In genomic region chr10:13968989-13969388, GRCm38 (mm10) we compare ENCODE assay signal across 9 mouse cellular contexts. TPM values are rescaled to one million over a fixed set of nuclear protein-coding genes. Genes with fewer than 3 reads are reported as not detected.
DNase-seq lines count a peak whose midpoint lies in the region; TF ChIP-seq lines count a peak whose summit lies in the region.
"Had no signal": no experiment of that assay in that cellular context is flagged by ENCODE, and none has a peak within 500 bp of the region (broad histone marks: within the 10 kb centered on the region; RNA-seq: fewer than 3 reads in every experiment).

No protein-coding gene starts in this region.

- 26% methylated on average over 8 of the region's 8 CpGs for WGBS in lung, adult 2 months

- no peaks in the 10 kb centered on the region for H3K4me1 ChIP-seq in lung, adult 2 months (ENCODE audit: control insufficient read depth, insufficient read depth, low read length)

- peak; percentile 12; the same call in 1 of the 2 replicates for TF ChIP-seq CTCF in lung, adult 2 months (IDR thresholded peaks at IDR 0.05; ENCODE audit: insufficient read depth, low read length)

- DNase-seq in layer of hippocampus, adult 9-11 months, result peak; percentile 33
- no peak for DNase-seq in layer of hippocampus, adult 18-20 months (ENCODE audit: low spot score in 2 of 2)
- DNase-seq in ZHBTc4 (ENCODE audit: low read depth, low spot score), result peak; percentile 72
- peak; percentile 72 for DNase-seq in embryo, embryonic 11 days
- DNase-seq in lung, adult 2 months, result no peak
- DNase-seq in skeletal muscle tissue, adult 2 months (ENCODE audit: low read depth, low spot score), result peak; percentile 59
- DNase-seq in urinary bladder, adult 2 months (ENCODE audit: low spot score), result no peak
- DNase-seq in adrenal gland, postnatal 25 days, result no peak

- no peak for TF ChIP-seq POLR2A in lung, adult 2 months (IDR thresholded peaks at IDR 0.05; ENCODE audit: borderline replicate concordance, extremely low read depth, low read depth, low read length)

- H3K4me3 ChIP-seq in lung, adult 2 months (replicated peaks; ENCODE audit: extremely low read depth, low read depth, low read length), result no peak overlapping the region
- H3K4me3 ChIP-seq: stomach, embryonic 15.5 days had no signal

RNA-seq across cellular contexts. Expression of gene Hivep2, which starts 3.1 kb away (rescaled TPM):
- 100 to 1,000 TPM; 181 to 200 TPM for total RNA-seq in layer of hippocampus, adult 18-20 months (2021)
- 7.9 and 11.0 TPM in 2 replicates for polyA plus RNA-seq in lung, adult 2 months (2012; rRNA removed)
- 14.4 and 18.4 TPM in 2 replicates for polyA plus RNA-seq in urinary bladder, adult 2 months (2012; rRNA removed)
- 34.0 and 41.7 TPM in 2 replicates for total RNA-seq in adrenal gland, postnatal 25 days (2021)

Comparison
In these comparisons a context has a peak if more than half of its experiments do, and no peak if none do; other contexts are left out.
1. DNase-seq: peak in layer of hippocampus, adult 9-11 months (single experiment), ZHBTc4 (single experiment), embryo, embryonic 11 days (single experiment) and skeletal muscle tissue, adult 2 months (single experiment); none in layer of hippocampus, adult 18-20 months (0 of 2), lung, adult 2 months (single experiment), urinary bladder, adult 2 months (single experiment) and adrenal gland, postnatal 25 days (single experiment).